ENCODE assay signal across 10 mouse cellular contexts in genomic region chr14:25746971-25747945, GRCm38 (mm10). TPM values are rescaled to one million over a fixed set of nuclear protein-coding genes. Genes with fewer than 3 reads are reported as not detected.
DNase-seq lines count a peak whose midpoint lies in the region; ATAC-seq lines count a peak whose summit lies in the region.
"Had no signal": no experiment of that assay in that cellular context is flagged by ENCODE, and none has a peak within 500 bp of the region (broad histone marks: within the 10 kb centered on the region; RNA-seq: fewer than 3 reads in every experiment).

No protein-coding gene starts in this region.

- H3K9ac ChIP-seq in limb, embryonic 13.5 days: no peak overlapping the region
- H3K9ac ChIP-seq in forebrain, embryonic 15.5 days (replicated peaks): no peak overlapping the region
- H3K9ac ChIP-seq: heart, embryonic 15.5 days had no signal

- no peaks in the 10 kb centered on the region for H3K27me3 ChIP-seq in embryonic facial prominence, embryonic 10.5 days (replicated peaks; ENCODE audit: low read depth, poor library complexity, severe bottlenecking)
- H3K27me3 ChIP-seq in limb, embryonic 13.5 days: no peaks in the 10 kb centered on the region
- H3K27me3 ChIP-seq in midbrain, embryonic 10.5 days (ENCODE audit: low read depth, poor library complexity, severe bottlenecking): no peaks in the 10 kb centered on the region
- H3K27me3 ChIP-seq in forebrain, embryonic 15.5 days: no peaks in the 10 kb centered on the region
- H3K27me3 ChIP-seq: heart, embryonic 15.5 days had no signal

- peak; percentile 68 for ATAC-seq in limb, embryonic 13.5 days (ENCODE audit: low FRiP score, low read depth)
- ATAC-seq in forebrain, embryonic 15.5 days (replicated peaks): no peak

- H3K4me3 ChIP-seq in embryonic facial prominence, embryonic 10.5 days: no peak overlapping the region
- H3K4me3 ChIP-seq in limb, embryonic 13.5 days: no peak overlapping the region
- H3K4me3 ChIP-seq in midbrain, embryonic 10.5 days: no peak overlapping the region
- H3K4me3 ChIP-seq in forebrain, embryonic 15.5 days: no peak overlapping the region
- H3K4me3 ChIP-seq: heart, embryonic 15.5 days had no signal

- WGBS in embryonic facial prominence, embryonic 10.5 days: 83% methylated on average over 21 of the region's 21 CpGs
- WGBS in limb, embryonic 13.5 days: 76% methylated on average over 21 of the region's 21 CpGs
- 83% methylated on average over 21 of the region's 21 CpGs for WGBS in midbrain, embryonic 10.5 days
- 84% methylated on average over 21 of the region's 21 CpGs for WGBS in forebrain, embryonic 15.5 days

- H3K4me2 ChIP-seq in limb, embryonic 13.5 days (replicated peaks): no peak overlapping the region
- no peak overlapping the region for H3K4me2 ChIP-seq in forebrain, embryonic 15.5 days (replicated peaks)
- H3K4me2 ChIP-seq: heart, embryonic 15.5 days had no signal

- peak overlapping the region; percentile 69; the same call in 1 of the 2 replicates for H3K27ac ChIP-seq in embryonic facial prominence, embryonic 10.5 days (replicated peaks)
- H3K27ac ChIP-seq in limb, embryonic 13.5 days: peak overlapping the region; percentile 29; the same call in 1 of the 2 replicates
- H3K27ac ChIP-seq in midbrain, embryonic 10.5 days (replicated peaks): no peak overlapping the region
- no peak overlapping the region for H3K27ac ChIP-seq in forebrain, embryonic 15.5 days (replicated peaks)

- peaks cover 52% of the 10 kb centered on the region for H3K4me1 ChIP-seq in embryonic facial prominence, embryonic 10.5 days
- H3K4me1 ChIP-seq in limb, embryonic 13.5 days: peaks cover 51% of the 10 kb centered on the region
- peaks cover 13% of the 10 kb centered on the region for H3K4me1 ChIP-seq in midbrain, embryonic 10.5 days
- H3K4me1 ChIP-seq in forebrain, embryonic 15.5 days: no peaks in the 10 kb centered on the region

- DNase-seq in heart, adult 11 months: peak; percentile 98
- no peak for DNase-seq in heart, postnatal 4 days
- no peak for DNase-seq in embryonic facial prominence, embryonic 10.5 days (ENCODE audit: low spot score)
- peak; percentile 23 to 82 for DNase-seq in spleen, postnatal 10 days (ENCODE audit: low spot score in 2 of 2)
- DNase-seq in midbrain, embryonic 10.5 days (ENCODE audit: low spot score): no peak
- DNase-seq in left cerebral cortex, adult 18-20 months (ENCODE audit: low spot score in 2 of 2): no peak
- DNase-seq: retina, postnatal 1 day had no signal

- peaks cover 62% of the 10 kb centered on the region for H3K36me3 ChIP-seq in embryonic facial prominence, embryonic 10.5 days (replicated peaks)
- peaks cover 55% of the 10 kb centered on the region for H3K36me3 ChIP-seq in limb, embryonic 13.5 days
- H3K36me3 ChIP-seq in midbrain, embryonic 10.5 days: no peaks in the 10 kb centered on the region
- H3K36me3 ChIP-seq in forebrain, embryonic 15.5 days: no peaks in the 10 kb centered on the region

- H3K9me3 ChIP-seq in embryonic facial prominence, embryonic 10.5 days: no peaks in the 10 kb centered on the region
- no peaks in the 10 kb centered on the region for H3K9me3 ChIP-seq in limb, embryonic 13.5 days
- H3K9me3 ChIP-seq in midbrain, embryonic 10.5 days (replicated peaks): no peaks in the 10 kb centered on the region
- no peaks in the 10 kb centered on the region for H3K9me3 ChIP-seq in forebrain, embryonic 15.5 days
- H3K9me3 ChIP-seq: heart, embryonic 15.5 days had no signal

RNA-seq across cellular contexts. Expression of gene Zcchc24, which starts 21.6 kb away (rescaled TPM):
- 10 to 100 TPM; 48.6 to 52.2 TPM for total RNA-seq in heart, postnatal 4 days (2021)
- 12.9 and 15.2 TPM in 2 replicates for polyA plus RNA-seq in embryonic facial prominence, embryonic 10.5 days (2016; fragmentation: Nextera tagmentation; extraction: Ambion mirVana)
- 34.7 and 37.6 TPM in 2 replicates for polyA plus RNA-seq in limb, embryonic 13.5 days (2015; fragmentation: Nextera tagmentation; extraction: Ambion mirVana)
- polyA plus RNA-seq in midbrain, embryonic 10.5 days (2016; fragmentation: Nextera tagmentation; extraction: Ambion mirVana): 6.4 and 9.9 TPM in 2 replicates
- total RNA-seq in left cerebral cortex, adult 18-20 months (2021): 10 to 100 TPM; 47.4 to 47.7 TPM
- polyA plus RNA-seq in forebrain, embryonic 15.5 days (2015; fragmentation: Nextera tagmentation; extraction: Ambion mirVana): 10.7 and 12.3 TPM in 2 replicates

RNA-seq across cellular contexts. Expression of gene Ppif, which starts 53.3 kb away (rescaled TPM):
- 100 to 1,000 TPM; 188 to 208 TPM for total RNA-seq in heart, postnatal 4 days (2021)
- polyA plus RNA-seq in embryonic facial prominence, embryonic 10.5 days (2016; fragmentation: Nextera tagmentation; extraction: Ambion mirVana): 76.6 and 77.0 TPM in 2 replicates
- polyA plus RNA-seq in limb, embryonic 13.5 days (2015; fragmentation: Nextera tagmentation; extraction: Ambion mirVana): 31.8 and 34.4 TPM in 2 replicates
- polyA plus RNA-seq in midbrain, embryonic 10.5 days (2016; fragmentation: Nextera tagmentation; extraction: Ambion mirVana): 54.7 and 56.1 TPM in 2 replicates
- 10 to 100 TPM; 25.4 to 25.6 TPM for total RNA-seq in left cerebral cortex, adult 18-20 months (2021)
- polyA plus RNA-seq in forebrain, embryonic 15.5 days (2015; fragmentation: Nextera tagmentation; extraction: Ambion mirVana): 21.5 and 24.3 TPM in 2 replicates

Comparison
In these comparisons a context has a peak if more than half of its experiments do, and no peak if none do; other contexts are left out.
1. DNase-seq: peak in heart, adult 11 months (single experiment) and spleen, postnatal 10 days (2 of 2); none in heart, postnatal 4 days (single experiment), embryonic facial prominence, embryonic 10.5 days (single experiment), midbrain, embryonic 10.5 days (single experiment) and left cerebral cortex, adult 18-20 months (0 of 2).
2. H3K27ac ChIP-seq: peak in embryonic facial prominence, embryonic 10.5 days (single experiment) and limb, embryonic 13.5 days (single experiment); none in midbrain, embryonic 10.5 days (single experiment) and forebrain, embryonic 15.5 days (single experiment).